Mouse (Mus musculus) spleen, adult 2 months (tissue): ENCODE measurements around the gene Ly6g6e. TPM values are rescaled to one million over a fixed set of nuclear protein-coding genes. Genes with fewer than 3 reads are reported as not detected.
"Not testable (repeated sequence)": the region's sequence is repeated elsewhere in the genome, so short reads cannot be mapped to it uniquely, and the experiment has no call there.

ENCODE experiments used
- DNase-seq, 2 experiments: peaks; one replicate each; pipeline versions ENCODE4 v3.0.0 to v3.0.0-alpha.2; 2012 to 2021; ENCODE audit warnings: low spot score in 2 of 2, low read depth in 1 of 2
- H3K27ac ChIP-seq: fragments of 200-500 bp; 2 replicates; pipeline ENCODE4 v1.5.1; 2012; ENCODE audit warnings: low read length, inconsistent platforms; ENCODE audit not compliant: insufficient read depth
- H3K27me3 ChIP-seq: fragments of 200-500 bp; 2 replicates; pipeline ENCODE4 v1.6.1; 2012; ENCODE audit warnings: mild to moderate bottlenecking, moderate library complexity, low read length, inconsistent platforms; ENCODE audit not compliant: control insufficient read depth, insufficient read depth
- H3K36me3 ChIP-seq: fragments of 200-500 bp; 2 replicates; pipeline ENCODE4 v1.6.1; 2012; ENCODE audit warnings: mild to moderate bottlenecking, low read length, inconsistent platforms; ENCODE audit not compliant: control insufficient read depth, insufficient read depth
- H3K4me1 ChIP-seq: fragments of 200-500 bp; 2 replicates; pipeline ENCODE4 v1.6.1; 2011; ENCODE audit warnings: inconsistent platforms; ENCODE audit not compliant: control insufficient read depth, insufficient read depth, insufficient read length
- H3K4me3 ChIP-seq: fragments of 200-500 bp; 2 replicates; pipeline ENCODE4 v1.5.1; 2011; ENCODE audit warnings: mild to moderate bottlenecking, inconsistent platforms; ENCODE audit not compliant: insufficient read depth, insufficient read length; ENCODE audit errors: extremely low read depth
- CTCF ChIP-seq: fragments of 200-500 bp; IDR thresholded peaks from 2 replicates; pipeline ENCODE4 v1.5.1; 2011; ENCODE audit warnings: mild to moderate bottlenecking, inconsistent platforms; ENCODE audit not compliant: insufficient read depth, insufficient read length, insufficient replicate concordance; ENCODE audit errors: extremely low read depth
- POLR2A ChIP-seq: fragments of 200-500 bp; IDR thresholded peaks from 2 replicates; pipeline ENCODE4 v1.6.1; 2011; ENCODE audit warnings: low read depth, low read length, inconsistent platforms
- WGBS: fragments of 180-500 bp; shearing (Covaris S2); methylation state at CpG from one replicate; pipeline ENCODE4 v1.1.7; 2018; 5-methylcytosine and 5-hydroxymethylcytosine counted together
- polyA plus RNA-seq: library from polyadenylated mRNA; depleted of rRNA; stranded (reverse); fragments of >200 nt; gene quantifications from 2 replicates; pipeline ENCODE4 v1.2.3, GENCODE M21; 2012

Gene Ly6g6e
- polyA plus RNA-seq, 1 experiment, result 0.39 TPM

GRCm38 (mm10) chr17:35032323-35032870 is 44.3 kb upstream of the Ly6g6e start:
- Histone ChIP-seq H3K4me1 (peaks cover 20% of the 10 kb centered on the region; the same call in 1 of the 2 replicates), H3K27ac (no peak overlapping the region), H3K36me3 (no peaks in the 10 kb centered on the region), H3K27me3 (no peaks in the 10 kb centered on the region), H3K4me3 (no peak overlapping the region)
- DNase-seq, result no peak
- TF ChIP-seq CTCF, result no peak
- TF ChIP-seq POLR2A, result no peak
- 66% methylated on average over 8 of the region's 8 CpGs for WGBS

DNA sequence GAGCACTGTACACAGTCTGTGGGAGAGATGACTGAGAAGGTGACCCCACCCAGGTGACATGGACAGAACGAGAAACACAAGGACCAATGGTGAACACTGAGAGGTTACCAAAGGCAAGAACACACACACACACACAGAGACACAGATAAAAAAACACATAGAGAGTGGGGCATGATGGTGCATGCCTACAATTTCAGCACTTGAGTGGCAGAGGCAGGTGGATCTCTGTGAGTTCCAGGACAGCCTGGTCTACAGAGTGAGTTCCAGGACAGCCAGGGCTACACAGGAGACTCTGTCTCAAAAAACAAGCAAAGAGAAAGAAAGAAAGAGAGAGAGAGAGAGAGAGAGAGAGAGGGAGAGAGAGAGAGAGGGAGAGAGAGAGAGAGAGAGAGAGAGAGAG is 43.0 kb upstream of the Ly6g6e start:
- H3K4me3 ChIP-seq, DNase-seq, H3K36me3 ChIP-seq, H3K27me3 ChIP-seq, H3K27ac ChIP-seq: not testable (repeated sequence)
- H3K4me1 ChIP-seq, result peaks cover 16% of the 10 kb centered on the region; the same call in 1 of the 2 replicates
- 76% methylated on average over 1 of the region's 1 CpGs for WGBS

GRCm38 (mm10) chr17:35034896-35035295 is 41.8 kb upstream of the Ly6g6e start:
- 65% methylated on average over 6 of the region's 6 CpGs for WGBS
- no peaks in the 10 kb centered on the region for H3K27me3 ChIP-seq

DNA sequence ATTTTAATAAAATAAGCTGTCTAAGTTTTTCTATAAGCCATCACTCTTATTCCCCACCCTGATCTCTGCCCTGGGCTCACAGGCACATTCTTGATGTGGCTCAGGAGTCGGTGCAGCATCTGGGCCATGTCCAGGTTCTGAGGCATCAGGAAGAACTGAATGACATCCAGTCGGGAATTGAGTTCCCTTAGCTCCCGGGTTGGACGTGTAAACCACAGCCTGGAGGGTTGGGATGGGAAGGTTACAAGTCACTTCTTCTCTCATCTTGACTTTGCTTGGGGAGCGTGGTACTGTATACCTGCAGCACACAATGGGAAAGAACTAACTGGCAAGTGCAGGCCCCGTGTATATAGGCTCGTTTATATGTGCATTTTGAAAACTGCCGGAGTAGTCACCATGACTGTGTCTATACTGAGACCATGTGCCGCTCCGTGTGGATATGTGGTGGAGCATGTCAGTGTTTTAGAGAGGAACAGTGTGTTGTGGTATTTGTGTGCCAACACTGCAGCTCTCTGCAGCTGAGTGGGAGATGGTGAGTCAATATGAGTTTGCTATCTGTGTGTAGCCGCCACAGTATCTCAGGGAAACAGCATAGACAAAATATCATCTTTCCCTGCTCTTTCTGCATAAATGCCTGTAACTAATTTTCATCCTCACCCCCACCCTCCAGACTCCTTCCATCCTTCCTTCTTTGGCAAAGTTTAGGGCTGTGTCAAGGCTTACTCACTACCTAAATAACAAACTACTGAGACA is 37.4 kb upstream of the Ly6g6e start:
- no peaks in the 10 kb centered on the region for H3K4me1 ChIP-seq
- H3K27ac ChIP-seq, result no peak overlapping the region
- H3K4me3 ChIP-seq, result no peak overlapping the region
- TF ChIP-seq POLR2A (no peak), CTCF (no peak)
- no peaks in the 10 kb centered on the region for H3K27me3 ChIP-seq
- no peaks in the 10 kb centered on the region for H3K36me3 ChIP-seq
- DNase-seq, result no peak
- 94% methylated on average over 11 of the region's 11 CpGs for WGBS

More at GRCm38 (mm10) chr17:35034896-35035295, 41.8 kb upstream of the Ly6g6e start:
- DNase-seq, result no peak
- no peaks in the 10 kb centered on the region for H3K36me3 ChIP-seq
- peaks cover 9% of the 10 kb centered on the region; the same call in 1 of the 2 replicates for H3K4me1 ChIP-seq
- no peak overlapping the region for H3K27ac ChIP-seq
- H3K4me3 ChIP-seq, result no peak overlapping the region
- no peak for TF ChIP-seq POLR2A
- no peak for TF ChIP-seq CTCF

DNA sequence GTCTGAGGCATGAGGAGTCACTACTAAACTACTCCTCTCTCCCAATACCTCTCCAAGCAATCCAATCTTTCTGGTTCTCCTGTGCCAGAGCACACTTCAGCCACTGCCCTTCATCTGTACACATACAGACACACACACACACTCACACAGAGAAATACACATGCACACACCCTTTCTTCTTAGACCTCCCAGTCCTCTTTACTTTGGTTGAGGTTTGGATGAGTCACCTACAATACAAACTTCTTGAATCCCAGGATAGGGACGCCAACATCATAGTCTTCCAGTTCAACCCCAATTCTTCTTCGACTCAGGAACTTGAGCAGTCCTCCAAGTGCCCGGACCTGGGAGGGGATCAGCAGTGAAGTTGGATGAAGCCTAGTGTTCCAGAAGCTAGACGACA is 32.9 kb upstream of the Ly6g6e start:
- Histone ChIP-seq H3K4me1 (peaks cover 10% of the 10 kb centered on the region), H3K27me3 (no peaks in the 10 kb centered on the region), H3K4me3 (no peak overlapping the region), H3K36me3 (no peaks in the 10 kb centered on the region), H3K27ac (no peak overlapping the region)
- WGBS, result 88% methylated on average over 4 of the region's 4 CpGs
- TF ChIP-seq POLR2A, result no peak
- no peak for TF ChIP-seq CTCF
- no peak for DNase-seq

- no peaks in the 10 kb centered on the region for H3K27me3 ChIP-seq
- peaks cover 18% of the 10 kb centered on the region for H3K4me1 ChIP-seq
- 65% methylated on average over 7 of the region's 7 CpGs for WGBS
- H3K36me3 ChIP-seq, result no peaks in the 10 kb centered on the region
- no peak for DNase-seq
- no peak overlapping the region for H3K27ac ChIP-seq
- TF ChIP-seq CTCF (no peak), POLR2A (no peak)
- H3K4me3 ChIP-seq, result no peak overlapping the region
These were observed 31.5 kb upstream of the Ly6g6e start for GRCm38 (mm10) chr17:35044904-35045806.
